ENCODE assay signal across 8 mouse cellular contexts in genomic region chr10:19907246-19907804, GRCm38 (mm10). TPM values are rescaled to one million over a fixed set of nuclear protein-coding genes. Genes with fewer than 3 reads are reported as not detected.
DNase-seq lines count a peak whose midpoint lies in the region; ATAC-seq lines count a peak whose summit lies in the region.

TSS of gene Pex7 (minus strand) at chr10:19907689.

- peak; percentile 90 for ATAC-seq in common myeloid progenitor, adult 5-6 weeks (replicated peaks; ENCODE audit: low read depth, poor library complexity, severe bottlenecking)
- ATAC-seq in megakaryocyte progenitor cell, adult 5-6 weeks (replicated peaks; ENCODE audit: poor library complexity) = peak; percentile 96

- DNase-seq in ZHBTc4 (ENCODE audit: low read depth, low spot score) = peak; percentile 96
- DNase-seq in gastrocnemius, adult 8-10 months (ENCODE audit: low spot score in 2 of 2) = peak; percentile 89 to 92
- DNase-seq in hindlimb bud, embryonic 11.5 days (ENCODE audit: extremely low spot score, low read depth, low spot score) = peak; percentile 80
- peak; percentile 93 to 94 for DNase-seq in left cerebral cortex, adult 8-10 months (ENCODE audit: low spot score in 2 of 2)
- DNase-seq in right cerebral cortex, postnatal 14 days = peak; percentile 94
- peak; percentile 89 to 91 for DNase-seq in urinary bladder, postnatal 36 days (ENCODE audit: low spot score in 2 of 2)

RNA-seq across cellular contexts. Expression of gene Pex7, which starts in this region (rescaled TPM):
- 15.3 and 35.2 TPM in 2 replicates for total RNA-seq in common myeloid progenitor, adult 5-6 weeks (2017)
- 10 to 100 TPM; 20.6 to 25.0 (median 24.3) TPM for total RNA-seq in gastrocnemius, adult 8-10 months (2022)
- total RNA-seq in left cerebral cortex, adult 8-10 months (2022) = 10 to 100 TPM; 24.3 to 28.5 (median 26.6) TPM
- 44.3 and 56.4 TPM in 2 replicates for total RNA-seq in megakaryocyte progenitor cell, adult 5-6 weeks (2015)
- total RNA-seq in megakaryocyte progenitor cell, adult 5-6 weeks (2017) = 24.8 and 29.7 TPM in 2 replicates

Comparison
In these comparisons a context has a peak if more than half of its experiments do, and no peak if none do; other contexts are left out.
1. Peak in every context shown above with its lines: DNase-seq and ATAC-seq.